Mouse (Mus musculus) heart, postnatal 10 days (tissue): ENCODE results near the gene Ctsl. TPM values are rescaled to one million over a fixed set of nuclear protein-coding genes. Genes with fewer than 3 reads are reported as not detected.

ENCODE experiments used
- DNase-seq, 2 experiments: peaks; one replicate each; pipeline ENCODE4 v3.0.0; 2021
- intact Hi-C: fragments of 180-260 bp; cut with DNase I; formaldehyde crosslinking; loops from one replicate; pipeline ENCODE4 v1.15.1; 2025
- total RNA-seq, 2 experiments: library from RNA; stranded (reverse); gene quantifications; 2 replicates each; pipeline ENCODE4 v1.2.3; 2021

Ctsl gene
- total RNA-seq, 2 experiments from 2014 or later, result 246 to 281 TPM

- DNase-seq, result peak; percentile 68 to 74
- intact Hi-C loops, result loop anchor here (10.0 kb wide), 1 partner anchor 986 kb away; no protein-coding TSS in a partner anchor
Observed at GRCm38 (mm10) chr13:64318355-64318754, 52.3 kb downstream of the Ctsl start.

GRCm38 (mm10) chr13:64315483-64316050, 55.1 kb downstream of the Ctsl start:
- DNase-seq, result peak; percentile 46 to 65
- intact Hi-C loops, result loop anchor here (1.0 to 10.0 kb wide), 2 partner anchors 124 to 989 kb away; no protein-coding TSS in a partner anchor

- intact Hi-C loops, result loop anchor here (10.0 kb wide), 1 partner anchor 991 kb away; no protein-coding TSS in a partner anchor
- DNase-seq, result no peak
Observed at GRCm38 (mm10) chr13:64314041-64314440, 56.6 kb downstream of the Ctsl start.

GRCm38 (mm10) chr13:64312916-64313289, 57.8 kb downstream of the Ctsl start:
- no peak for DNase-seq
- intact Hi-C loops, result loop anchor here (2.0 to 10.0 kb wide), 2 partner anchors 56 to 992 kb away; no protein-coding TSS in a partner anchor

- intact Hi-C loops, result loop anchor here (2.0 to 10.0 kb wide), 2 partner anchors 57 to 993 kb away; no protein-coding TSS in a partner anchor
- peak; percentile 94 to 95 for DNase-seq
Observed at GRCm38 (mm10) chr13:64312024-64312915, 58.4 kb downstream of the Ctsl start, which contains the start of gene Aaed1. Gene Aaed1, minus strand, starts transcription at chr13:64312710.

- intact Hi-C loops, result loop anchor here (10.0 kb wide), 1 partner anchor 994 kb away; no protein-coding TSS in a partner anchor
Observed at GRCm38 (mm10) chr13:64311266-64311665, 59.4 kb downstream of the Ctsl start.

GRCm38 (mm10) chr13:64310585-64310984, 60.1 kb downstream of the Ctsl start:
- peak in 1 of 2 experiments; percentile 23 for DNase-seq
- intact Hi-C loops, result loop anchor here (10.0 kb wide), 1 partner anchor 994 kb away; no protein-coding TSS in a partner anchor

More at GRCm38 (mm10) chr13:64311266-64311665, 59.4 kb downstream of the Ctsl start:
- DNase-seq, result peak in 1 of 2 experiments; percentile 19

GRCm38 (mm10) chr13:64309842-64310241, 60.8 kb downstream of the Ctsl start:
- intact Hi-C loops, result loop anchor here (5.0 to 10.0 kb wide), 2 partner anchors 43 to 995 kb away; no protein-coding TSS in a partner anchor

More at GRCm38 (mm10) chr13:64309842-64310241, 60.8 kb downstream of the Ctsl start:
- DNase-seq, result peak in 1 of 2 experiments; percentile 18

Other genes with a start within 250 kb of the Ctsl start
- 1 to 10 TPM; 3.0 to 6.0 TPM for gene Slc35d2, start 241.5 kb downstream of the Ctsl start, total RNA-seq
- 10 to 100 TPM; 27.0 to 28.9 TPM for gene Zfp367, start 217.7 kb downstream of the Ctsl start, total RNA-seq
- 10 to 100 TPM; 46.3 to 54.2 TPM for gene Habp4, start 209.1 kb downstream of the Ctsl start, total RNA-seq
- gene Cdc14b, start 95.6 kb downstream of the Ctsl start, total RNA-seq, result 10 to 100 TPM in 1 of 2 experiments, 1 to 10 TPM in 1; 9.3 to 10.3 TPM
- gene Aaed1, start 58.2 kb downstream of the Ctsl start, total RNA-seq, result 10 to 100 TPM; 59.8 to 63.1 TPM
- 1 to 10 TPM; 3.3 TPM for gene Cdk20, start 61.4 kb upstream of the Ctsl start, total RNA-seq
- not detected for gene Fam240b, start 126.9 kb upstream of the Ctsl start, total RNA-seq